Mouse (Mus musculus) layer of hippocampus, adult 2 months (tissue): ENCODE results near the gene Il4ra. TPM values are rescaled to one million over a fixed set of nuclear protein-coding genes. Genes with fewer than 3 reads are reported as not detected.

Experiments used
- DNase-seq, 2 experiments: peaks; one replicate each; pipeline ENCODE4 v3.0.0; 2022; ENCODE audit warnings: low spot score in 2 of 2
- H3K27ac ChIP-seq: fragments of 200-600 bp; 2 replicates; pipeline ENCODE4 v1.8.1; 2022
- H3K4me3 ChIP-seq: fragments of 200-600 bp; 2 replicates; pipeline ENCODE4 v1.8.1; 2022; ENCODE audit warnings: mild to moderate bottlenecking
- CTCF ChIP-seq: fragments of 200-600 bp; conservative IDR thresholded peaks from 2 replicates; pipeline ENCODE4 v1.8.1; 2022; ENCODE audit warnings: antibody characterized with exemption, mild to moderate bottlenecking, moderate library complexity
- total RNA-seq, 2 experiments: library from RNA; stranded (reverse); gene quantifications; 2 replicates each; pipeline ENCODE4 v1.2.3; 2021

The Il4ra gene
- total RNA-seq, 2 experiments from 2014 or later, result 3.2 to 3.9 TPM

GRCm38 (mm10) chr7:125554456-125555114, 2.7 kb downstream of the Il4ra start:
- H3K4me3 ChIP-seq, result no peak overlapping the region
- no peak for DNase-seq
- H3K27ac ChIP-seq, result no peak overlapping the region
- TF ChIP-seq CTCF, result no peak

- no peak overlapping the region for H3K4me3 ChIP-seq
- no peak overlapping the region for H3K27ac ChIP-seq
- no peak for TF ChIP-seq CTCF
- no peak for DNase-seq
Measured at GRCm38 (mm10) chr7:125555351-125555872, 3.5 kb downstream of the Il4ra start.

GRCm38 (mm10) chr7:125556096-125556495, 4.2 kb downstream of the Il4ra start:
- no peak for DNase-seq
- TF ChIP-seq CTCF, result no peak
- no peak overlapping the region for H3K27ac ChIP-seq
- H3K4me3 ChIP-seq, result no peak overlapping the region

GRCm38 (mm10) chr7:125556865-125557264, 4.9 kb downstream of the Il4ra start:
- no peak for DNase-seq
- Histone ChIP-seq H3K4me3 (no peak overlapping the region), H3K27ac (no peak overlapping the region)
- no peak for TF ChIP-seq CTCF

GRCm38 (mm10) chr7:125558401-125558945, 6.6 kb downstream of the Il4ra start:
- Histone ChIP-seq H3K4me3 (no peak overlapping the region), H3K27ac (no peak overlapping the region)
- DNase-seq, result no peak
- no peak for TF ChIP-seq CTCF

- Histone ChIP-seq H3K27ac (no peak overlapping the region), H3K4me3 (no peak overlapping the region)
- no peak for TF ChIP-seq CTCF
- no peak for DNase-seq
Measured at GRCm38 (mm10) chr7:125558997-125559396, 7.1 kb downstream of the Il4ra start.

GRCm38 (mm10) chr7:125559537-125559936, 7.6 kb downstream of the Il4ra start:
- DNase-seq, result no peak
- TF ChIP-seq CTCF, result no peak
- no peak overlapping the region for H3K27ac ChIP-seq
- no peak overlapping the region for H3K4me3 ChIP-seq

GRCm38 (mm10) chr7:125560146-125560785, 8.3 kb downstream of the Il4ra start:
- Histone ChIP-seq H3K4me3 (no peak overlapping the region), H3K27ac (no peak overlapping the region)
- TF ChIP-seq CTCF, result no peak
- no peak for DNase-seq

- peak; percentile 23 to 38 for DNase-seq
Measured at GRCm38 (mm10) chr7:125561085-125561690, 9.3 kb downstream of the Il4ra start.

GRCm38 (mm10) chr7:125562413-125562812, 10.5 kb downstream of the Il4ra start:
- no peak overlapping the region for H3K27ac ChIP-seq
- DNase-seq, result no peak
- H3K4me3 ChIP-seq, result no peak overlapping the region
- TF ChIP-seq CTCF, result no peak

More at GRCm38 (mm10) chr7:125561085-125561690, 9.3 kb downstream of the Il4ra start:
- Histone ChIP-seq H3K4me3 (no peak overlapping the region), H3K27ac (no peak overlapping the region)
- TF ChIP-seq CTCF, result no peak

GRCm38 (mm10) chr7:125563093-125563492, 11.2 kb downstream of the Il4ra start:
- TF ChIP-seq CTCF, result no peak
- DNase-seq, result no peak
- no peak overlapping the region for H3K27ac ChIP-seq
- H3K4me3 ChIP-seq, result no peak overlapping the region

- Histone ChIP-seq H3K4me3 (no peak overlapping the region), H3K27ac (no peak overlapping the region)
- no peak for TF ChIP-seq CTCF
- DNase-seq, result no peak
Measured at GRCm38 (mm10) chr7:125564316-125565024, 12.6 kb downstream of the Il4ra start.
